Comparison of ENCODE assay signal across 8 mouse cellular contexts in genomic region chr17:87352106-87352897, GRCm38 (mm10).
DNase-seq lines count a peak whose midpoint lies in the region; ATAC-seq and TF ChIP-seq lines count a peak whose summit lies in the region.

No protein-coding gene starts in this region.

- peak overlapping the region; percentile 85 for H3K27ac ChIP-seq in heart, embryonic 13.5 days (replicated peaks)
- H3K27ac ChIP-seq in forebrain, embryonic 14.5 days (ENCODE audit: low read depth, low read length), result no peak overlapping the region
- peak overlapping the region; percentile 39 for H3K27ac ChIP-seq in kidney, adult 2 months (ENCODE audit: insufficient read depth, low read depth, low read length)
- no peak overlapping the region for H3K27ac ChIP-seq in midbrain, embryonic 15.5 days

- no peak for TF ChIP-seq CTCF in kidney, adult 2 months (conservative IDR thresholded peaks at IDR 0.05; ENCODE audit: insufficient read depth, insufficient read length, low read depth, low read length)

- peaks cover 50% of the 10 kb centered on the region for H3K4me1 ChIP-seq in heart, embryonic 13.5 days
- H3K4me1 ChIP-seq in forebrain, embryonic 14.5 days (ENCODE audit: control insufficient read depth, insufficient read depth, low read length), result peaks cover 3% of the 10 kb centered on the region; the same call in 1 of the 2 replicates
- peaks cover 40% of the 10 kb centered on the region for H3K4me1 ChIP-seq in kidney, adult 2 months (ENCODE audit: control insufficient read depth, insufficient read depth, low read length)
- H3K4me1 ChIP-seq in midbrain, embryonic 15.5 days, result peaks cover 26% of the 10 kb centered on the region

- WGBS in heart, embryonic 13.5 days, result 49% methylated on average over 16 of the region's 16 CpGs
- 37% methylated on average over 16 of the region's 16 CpGs for WGBS in forebrain, embryonic 14.5 days
- WGBS in kidney, adult 2 months, result 32% methylated on average over 16 of the region's 16 CpGs
- 29% methylated on average over 16 of the region's 16 CpGs for whole genome bisulfite sequencing in midbrain, embryonic 15.5 days

- peak overlapping the region; percentile 63 for H3K9ac ChIP-seq in heart, embryonic 13.5 days
- no peak overlapping the region for H3K9ac ChIP-seq in forebrain, embryonic 14.5 days (ENCODE audit: low read length)
- H3K9ac ChIP-seq in midbrain, embryonic 15.5 days, result no peak overlapping the region

- H3K36me3 ChIP-seq in heart, embryonic 13.5 days, result no peaks in the 10 kb centered on the region
- no peaks in the 10 kb centered on the region for H3K36me3 ChIP-seq in forebrain, embryonic 14.5 days (ENCODE audit: control insufficient read depth, insufficient read depth, low read length)
- H3K36me3 ChIP-seq in kidney, adult 2 months (ENCODE audit: control insufficient read depth, insufficient read depth, low read length), result no peaks in the 10 kb centered on the region
- H3K36me3 ChIP-seq in midbrain, embryonic 15.5 days (replicated peaks), result no peaks in the 10 kb centered on the region

- no peak for DNase-seq in heart, postnatal 25 days (ENCODE audit: low spot score)
- DNase-seq in forebrain, embryonic 14.5 days (ENCODE audit: low spot score), result no peak
- peak; percentile 40 for DNase-seq in kidney, adult 2 months
- DNase-seq in left cerebral cortex, adult 9 months (ENCODE audit: low spot score in 2 of 2), result no peak
- no peak for DNase-seq in spleen, postnatal 14 days (ENCODE audit: low spot score in 2 of 2)
- DNase-seq in thymus, postnatal 10 days (ENCODE audit: low spot score in 2 of 2), result no peak

- no peak overlapping the region for H3K4me3 ChIP-seq in heart, embryonic 13.5 days
- H3K4me3 ChIP-seq in forebrain, embryonic 14.5 days (ENCODE audit: low read depth, low read length), result no peak overlapping the region
- H3K4me3 ChIP-seq in kidney, adult 2 months (ENCODE audit: insufficient read depth, low read depth, low read length), result no peak overlapping the region
- no peak overlapping the region for H3K4me3 ChIP-seq in midbrain, embryonic 15.5 days

- ATAC-seq in heart, embryonic 13.5 days (ENCODE audit: extremely low read depth, insufficient number of reproducible peaks, low FRiP score, low TSS enrichment), result no peak
- ATAC-seq in forebrain, embryonic 14.5 days, result peak; percentile 53; the same call in 1 of the 2 replicates
- ATAC-seq in midbrain, embryonic 15.5 days (replicated peaks), result peak; percentile 37; the same call in 1 of the 2 replicates

- intact Hi-C loops in heart, postnatal 25 days (cut with DNase I), result no loop called here

- TF ChIP-seq POLR2A in kidney, adult 2 months (IDR thresholded peaks at IDR 0.05; ENCODE audit: low read depth, low read length), result no peak

- H3K27me3 ChIP-seq in heart, embryonic 13.5 days (replicated peaks), result no peaks in the 10 kb centered on the region
- H3K27me3 ChIP-seq in forebrain, embryonic 14.5 days (replicated peaks; ENCODE audit: control insufficient read depth, insufficient read depth, low read length), result no peaks in the 10 kb centered on the region
- H3K27me3 ChIP-seq in kidney, adult 2 months (replicated peaks; ENCODE audit: control insufficient read depth, insufficient read depth, low read length), result no peaks in the 10 kb centered on the region
- H3K27me3 ChIP-seq in midbrain, embryonic 15.5 days (replicated peaks), result no peaks in the 10 kb centered on the region

- H3K9me3 ChIP-seq in heart, embryonic 13.5 days, result no peaks in the 10 kb centered on the region
- no peaks in the 10 kb centered on the region for H3K9me3 ChIP-seq in forebrain, embryonic 14.5 days (replicated peaks; ENCODE audit: control insufficient read depth, low read length)
- H3K9me3 ChIP-seq in midbrain, embryonic 15.5 days, result no peaks in the 10 kb centered on the region

- peak overlapping the region; percentile 55 for H3K4me2 ChIP-seq in heart, embryonic 13.5 days
- no peak overlapping the region for H3K4me2 ChIP-seq in forebrain, embryonic 14.5 days (ENCODE audit: low read length)
- H3K4me2 ChIP-seq in midbrain, embryonic 15.5 days, result no peak overlapping the region

Comparison
In these comparisons a context has a peak if more than half of its experiments do, and no peak if none do; other contexts are left out.
1. H3K27ac ChIP-seq: peak in heart, embryonic 13.5 days (single experiment) and kidney, adult 2 months (single experiment); none in forebrain, embryonic 14.5 days (single experiment) and midbrain, embryonic 15.5 days (single experiment).